Mouse (Mus musculus) G1E (cell line): ENCODE data around the gene Cwc22.

Experiments used
- CTCF ChIP-seq: IDR thresholded peaks from 2 replicates; pipeline ENCODE4 v1.5.1; 2012; ENCODE audit warnings: low read depth, low read length, inconsistent platforms, mixed read lengths
- GATA2 ChIP-seq: IDR thresholded peaks from 2 replicates; pipeline ENCODE4 v1.6.1; 2012; ENCODE audit warnings: low read depth, low read length, inconsistent platforms, borderline replicate concordance
- POLR2AphosphoS5 ChIP-seq: IDR thresholded peaks from 2 replicates; pipeline ENCODE4 v1.6.1; 2012; ENCODE audit warnings: low read depth, low read length, inconsistent platforms; ENCODE audit not compliant: insufficient replicate concordance
- TAL1 ChIP-seq: conservative IDR thresholded peaks from 2 replicates; pipeline ENCODE4 v1.6.1; 2012; ENCODE audit warnings: low read depth, low read length, inconsistent platforms, mixed read lengths

DNA sequence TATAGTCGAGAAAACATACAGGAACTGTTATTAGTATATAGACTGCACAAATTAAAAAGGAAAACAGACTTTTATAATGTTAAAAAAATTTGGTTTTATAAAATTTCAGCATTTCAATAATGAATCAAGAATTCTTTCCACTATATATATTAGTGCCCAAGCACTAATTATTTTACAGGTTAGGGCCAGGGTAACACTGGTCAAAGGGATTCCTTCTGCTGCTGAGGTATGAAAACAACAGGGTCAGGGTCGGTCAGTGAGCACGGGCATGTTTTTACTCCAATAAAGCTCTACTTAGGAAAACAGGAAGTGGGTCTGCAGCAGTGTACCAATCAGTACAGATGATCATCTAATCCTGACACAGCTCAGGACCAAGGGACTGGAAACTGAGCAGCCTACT, 36.0 kb downstream of the Cwc22 start:
- TF ChIP-seq CTCF (no peak), POLR2AphosphoS5 (no peak), GATA2 (no peak), TAL1 (no peak)
